Mouse (Mus musculus) liver, postnatal 0 days (tissue): Measurements from ENCODE around the gene Tmem131. TPM values are rescaled to one million over a fixed set of nuclear protein-coding genes. Genes with fewer than 3 reads are reported as not detected.
A peak's percentile ranks its signal among the peaks of the same experiment; 100 is the strongest.

Experiments
- ATAC-seq: fragments of 200-750 bp; cut with Nextera tagmentation; 2 replicates; pipeline ENCODE4 v1.8.0; 2017; ENCODE audit warnings: mild to moderate bottlenecking, moderate library complexity
- DNase-seq: peaks from one replicate; pipeline ENCODE4 v3.0.0-alpha.2; 2016
- H3K27ac ChIP-seq: fragments of 300-500 bp; sonication (generic); 2 replicates; pipeline ENCODE4 v1.5.1; 2014; ENCODE audit warnings: antibody characterized with exemption, moderate library complexity, mild to moderate bottlenecking, low read depth
- H3K27me3 ChIP-seq: fragments of 300-500 bp; sonication (generic); 2 replicates; pipeline ENCODE4 v1.6.1; 2014; ENCODE audit warnings: low read length, control low read depth, mixed read lengths; ENCODE audit not compliant: insufficient read depth
- H3K36me3 ChIP-seq: fragments of 300-500 bp; sonication (generic); replicated peaks from 2 replicates; pipeline ENCODE4 v1.6.1; 2014; ENCODE audit warnings: mild to moderate bottlenecking, control low read depth, low read length, moderate library complexity, mixed read lengths; ENCODE audit not compliant: insufficient read depth
- H3K4me1 ChIP-seq: fragments of 300-500 bp; sonication (generic); 2 replicates; pipeline ENCODE4 v1.6.1; 2014; ENCODE audit warnings: antibody characterized with exemption, mild to moderate bottlenecking, control low read depth; ENCODE audit not compliant: insufficient read depth
- H3K4me2 ChIP-seq: fragments of 300-500 bp; sonication (generic); 2 replicates; pipeline ENCODE4 v1.6.1; 2014; ENCODE audit warnings: low read depth, mild to moderate bottlenecking, low read length, moderate library complexity, mixed read lengths
- H3K4me3 ChIP-seq: fragments of 300-500 bp; sonication (generic); 2 replicates; pipeline ENCODE4 v1.5.1; 2014; ENCODE audit warnings: low read depth, low read length
- H3K9ac ChIP-seq: fragments of 300-500 bp; sonication (generic); replicated peaks from 2 replicates; pipeline ENCODE4 v1.6.1; 2014; ENCODE audit warnings: mild to moderate bottlenecking, moderate library complexity
- H3K9me3 ChIP-seq: fragments of 300-500 bp; sonication (generic); 2 replicates; pipeline ENCODE4 v1.6.1; 2016; ENCODE audit warnings: mild to moderate bottlenecking, control low read depth, low read length, mixed read lengths
- CTCF ChIP-seq: sonication (generic); IDR thresholded peaks from 2 replicates; pipeline ENCODE4 v1.5.1; 2016; ENCODE audit warnings: antibody characterized with exemption, low read depth
- EP300 ChIP-seq: IDR thresholded peaks from 2 replicates; pipeline ENCODE4 v1.6.1; 2016; ENCODE audit warnings: antibody characterized with exemption, low read depth, mild to moderate bottlenecking
- WGBS: fragments of 180-500 bp; shearing (Covaris S2); extraction: QIAGEN DNeasy Blood & Tissue Kit; methylation state at CpG from one replicate; pipeline ENCODE4 v1.1.7; 2014; ENCODE audit not compliant: insufficient replicate concordance; 5-methylcytosine and 5-hydroxymethylcytosine counted together
- polyA plus RNA-seq: library from polyadenylated mRNA; unstranded; fragments of >200 nt; fragmentation: Nextera tagmentation; extraction: Ambion mirVana; gene quantifications from 2 replicates; pipeline ENCODE4 v1.2.1, GENCODE M21; 2015

Tmem131 gene
- polyA plus RNA-seq, 1 experiment from 2014 or later: 6.1 TPM

DNA sequence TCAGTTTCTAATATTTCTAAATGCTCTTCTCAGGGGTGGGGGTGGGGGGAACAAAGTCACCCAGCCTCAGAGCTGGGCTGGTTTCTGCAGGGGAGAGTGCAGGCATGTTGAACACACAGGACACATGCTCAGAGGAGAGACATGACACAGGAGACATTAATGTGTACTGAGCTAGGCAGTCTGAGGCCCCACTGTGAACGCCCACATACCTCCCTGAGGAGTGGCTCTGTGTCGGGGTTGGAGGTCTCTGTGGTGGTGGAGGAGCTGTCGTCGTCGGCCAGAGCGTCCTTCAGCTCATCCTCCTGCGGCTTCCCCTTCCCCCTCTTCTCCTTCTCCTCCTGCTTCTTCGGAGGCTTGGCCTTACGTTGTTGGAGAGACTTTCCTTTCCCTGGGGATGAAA lies 139.2 kb downstream of the Tmem131 start:
- no peaks in the 10 kb centered on the region for H3K9me3 ChIP-seq
- H3K36me3 ChIP-seq: peaks cover 91% of the 10 kb centered on the region
- no peak overlapping the region for H3K4me3 ChIP-seq
- no peak for TF ChIP-seq EP300
- TF ChIP-seq CTCF: no peak
- 88% methylated on average over 9 of the region's 9 CpGs for WGBS
- no peak overlapping the region for H3K27ac ChIP-seq
- H3K4me1 ChIP-seq: no peaks in the 10 kb centered on the region
- H3K27me3 ChIP-seq: no peaks in the 10 kb centered on the region
- no peak for ATAC-seq
- H3K4me2 ChIP-seq: no peak overlapping the region
- DNase-seq: no peak
- H3K9ac ChIP-seq: no peak overlapping the region

- H3K4me2 ChIP-seq: no peak overlapping the region
- ATAC-seq (no peak), DNase-seq (no peak)
- H3K9me3 ChIP-seq: no peaks in the 10 kb centered on the region
- no peak overlapping the region for H3K27ac ChIP-seq
- TF ChIP-seq EP300: no peak
- no peak for TF ChIP-seq CTCF
- H3K9ac ChIP-seq: no peak overlapping the region
- H3K36me3 ChIP-seq: peaks cover 90% of the 10 kb centered on the region
- WGBS: 66% methylated on average over 3 of the region's 3 CpGs
- no peaks in the 10 kb centered on the region for H3K4me1 ChIP-seq
- no peaks in the 10 kb centered on the region for H3K27me3 ChIP-seq
- no peak overlapping the region for H3K4me3 ChIP-seq
These were observed 143.0 kb downstream of the Tmem131 start for GRCm38 (mm10) chr1:36800379-36801011.

DNA sequence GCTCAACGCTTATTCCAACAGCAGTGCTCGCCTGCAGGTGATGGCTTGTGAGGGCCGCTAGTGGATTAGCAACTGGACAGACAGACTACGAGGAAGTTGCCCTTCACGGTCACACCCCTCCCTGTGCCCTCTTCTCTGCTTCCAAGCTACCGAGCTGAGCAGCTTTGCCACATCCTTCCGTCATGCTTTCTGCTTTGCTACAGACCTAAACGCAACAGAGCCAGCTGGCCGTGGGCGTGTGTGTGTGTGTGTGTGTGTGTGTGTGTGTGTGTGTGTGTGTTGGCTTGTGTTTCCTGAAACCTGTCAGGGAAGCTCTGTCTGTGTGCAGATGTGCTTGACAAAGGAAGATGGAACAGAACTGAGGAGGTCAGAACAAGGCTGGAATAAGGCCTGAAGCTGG lies 146.0 kb downstream of the Tmem131 start:
- H3K27ac ChIP-seq: no peak overlapping the region
- H3K36me3 ChIP-seq: peaks cover 95% of the 10 kb centered on the region
- H3K4me2 ChIP-seq: no peak overlapping the region
- H3K4me3 ChIP-seq: no peak overlapping the region
- ATAC-seq (peak; percentile 22; the same call in 1 of the 2 replicates), DNase-seq (peak; percentile 45)
- H3K9ac ChIP-seq: no peak overlapping the region
- H3K9me3 ChIP-seq: no peaks in the 10 kb centered on the region
- no peaks in the 10 kb centered on the region for H3K27me3 ChIP-seq
- no peaks in the 10 kb centered on the region for H3K4me1 ChIP-seq
- 54% methylated on average over 10 of the region's 10 CpGs for WGBS
- TF ChIP-seq EP300 (no peak), CTCF (no peak)

DNA sequence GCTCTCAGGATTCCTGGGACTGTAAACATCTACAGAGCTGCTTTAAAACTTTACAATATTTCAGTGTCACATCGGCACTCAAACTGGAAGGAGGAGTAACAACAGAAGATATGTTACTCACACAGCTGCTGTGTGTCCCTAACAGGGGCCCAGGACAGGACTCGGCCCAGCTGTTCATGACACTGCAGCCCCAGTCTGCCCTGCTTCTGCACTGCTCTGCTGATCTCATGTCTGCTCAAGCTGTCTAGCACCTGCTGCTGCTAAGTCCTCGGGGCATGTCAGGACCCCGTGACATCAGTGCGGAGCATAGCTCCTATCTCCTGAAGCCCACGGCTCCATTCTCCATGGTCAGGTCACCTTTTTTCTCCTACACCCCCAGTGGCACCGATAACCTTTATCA lies 146.8 kb downstream of the Tmem131 start:
- Histone ChIP-seq H3K4me3 (no peak overlapping the region), H3K27me3 (no peaks in the 10 kb centered on the region), H3K4me1 (no peaks in the 10 kb centered on the region), H3K9me3 (no peaks in the 10 kb centered on the region), H3K36me3 (peaks cover 92% of the 10 kb centered on the region), H3K27ac (no peak overlapping the region), H3K9ac (no peak overlapping the region), H3K4me2 (no peak overlapping the region)
- TF ChIP-seq CTCF: no peak
- no peak for TF ChIP-seq EP300
- WGBS: 83% methylated on average over 7 of the region's 7 CpGs
- ATAC-seq (peak; percentile 56), DNase-seq (no peak)

DNA sequence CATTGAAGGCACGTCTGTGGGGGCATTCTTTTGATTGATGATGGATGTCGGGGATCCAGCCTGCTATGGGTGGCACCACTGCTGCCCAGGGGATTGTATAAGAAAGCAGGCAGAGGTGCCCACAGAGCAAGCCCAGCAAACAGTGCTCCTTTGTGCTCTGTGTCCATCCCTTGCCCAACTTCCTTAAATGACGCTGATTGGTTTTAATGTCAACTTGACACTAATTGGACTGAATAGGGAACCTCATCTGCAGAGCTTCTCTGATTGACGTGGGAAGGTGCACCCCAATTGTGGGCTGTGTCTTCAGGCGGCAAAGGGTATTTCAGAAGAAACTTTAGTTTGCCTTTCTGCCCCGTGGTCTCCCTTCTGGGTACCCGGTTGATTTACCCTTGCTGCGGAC lies 154.1 kb downstream of the Tmem131 start:
- no peak overlapping the region for H3K4me2 ChIP-seq
- H3K9me3 ChIP-seq: no peaks in the 10 kb centered on the region
- H3K27ac ChIP-seq: no peak overlapping the region
- H3K9ac ChIP-seq: no peak overlapping the region
- 66% methylated on average over 8 of the region's 8 CpGs for WGBS
- no peaks in the 10 kb centered on the region for H3K27me3 ChIP-seq
- H3K4me3 ChIP-seq: no peak overlapping the region
- ATAC-seq (no peak), DNase-seq (no peak)
- TF ChIP-seq CTCF (no peak), EP300 (no peak)
- peaks cover 31% of the 10 kb centered on the region for H3K36me3 ChIP-seq
- H3K4me1 ChIP-seq: peaks cover 10% of the 10 kb centered on the region

DNA sequence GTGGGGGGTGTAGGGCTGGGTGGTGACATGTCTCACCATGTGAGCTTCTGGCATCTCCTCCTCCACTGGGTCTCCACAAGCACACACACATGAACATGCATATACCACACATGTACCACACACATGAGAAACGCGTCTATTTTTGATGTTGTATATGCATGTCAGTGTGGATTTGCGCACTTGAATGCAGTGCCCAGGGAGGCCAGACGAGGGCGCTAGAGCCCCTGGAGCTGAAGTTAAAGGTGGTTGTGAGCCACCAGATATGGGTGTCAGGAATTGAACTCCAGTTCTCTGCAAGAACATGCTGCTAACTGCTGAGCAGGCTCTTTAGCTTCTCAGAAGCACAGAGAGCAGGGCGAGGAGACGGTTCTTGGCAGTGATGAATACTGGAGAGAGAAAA lies 157.1 kb downstream of the Tmem131 start:
- 93% methylated on average over 7 of the region's 7 CpGs for WGBS
- no peak overlapping the region for H3K9ac ChIP-seq
- H3K9me3 ChIP-seq: no peaks in the 10 kb centered on the region
- H3K36me3 ChIP-seq: peaks cover 6% of the 10 kb centered on the region
- TF ChIP-seq EP300 (no peak), CTCF (peak; percentile 60)
- H3K4me2 ChIP-seq: no peak overlapping the region
- no peaks in the 10 kb centered on the region for H3K27me3 ChIP-seq
- DNase-seq (peak; percentile 44), ATAC-seq (no peak)
- no peak overlapping the region for H3K27ac ChIP-seq
- no peak overlapping the region for H3K4me3 ChIP-seq
- H3K4me1 ChIP-seq: peaks cover 10% of the 10 kb centered on the region
